Mouse (Mus musculus): Measurements from ENCODE around the gene Mcm5.
A peak's percentile ranks its signal among the peaks of the same experiment; 100 is the strongest.

Mcm5 gene

DNA sequence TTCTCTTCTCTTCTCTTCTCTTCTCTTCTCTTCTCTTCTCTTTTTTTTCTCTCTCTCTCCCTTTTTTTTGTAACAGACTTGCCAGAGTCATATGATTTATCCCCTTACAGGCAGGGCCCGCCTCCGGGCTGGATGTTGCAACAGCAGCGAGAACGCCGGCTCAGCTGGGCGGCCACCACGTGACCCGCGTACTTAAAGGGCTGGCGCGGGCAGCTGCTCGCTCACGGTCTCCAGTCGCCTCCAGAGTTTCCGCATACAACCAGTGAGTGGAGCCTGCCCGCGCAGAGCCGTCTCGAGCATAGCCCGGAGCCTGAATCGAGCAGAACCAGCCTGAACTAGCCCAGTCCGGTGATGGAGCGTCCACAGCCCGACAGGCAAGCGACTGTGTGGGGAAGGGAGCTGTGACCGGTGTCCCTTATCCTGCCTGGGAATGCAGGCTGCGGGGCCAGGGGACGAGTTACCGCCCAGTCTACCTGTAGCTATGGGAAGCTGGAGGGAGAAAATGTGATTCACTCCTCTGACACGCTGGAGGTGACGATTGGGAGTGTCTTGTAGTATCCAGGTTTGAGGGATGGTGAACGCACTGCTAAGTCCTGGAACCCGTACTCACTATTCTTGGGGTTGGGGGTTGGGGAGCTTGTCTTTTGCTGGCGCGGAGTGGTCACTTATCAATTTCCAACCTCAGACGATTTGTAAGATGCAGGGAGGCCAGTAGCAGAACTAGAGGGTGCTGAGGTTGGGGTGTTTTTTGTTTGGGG, 15.8 kb upstream of the Mcm5 start, which contains the start of gene Hmox1:
TSS of gene Hmox1 (plus strand) at position 223 of the 758 bp plus-strand sequence.
- peak; percentile 83 for DNase-seq (ENCODE audit: low read depth, low spot score)

- no peak for DNase-seq (ENCODE audit: low read depth, low spot score)
These were observed 6.4 kb upstream of the Mcm5 start for GRCm38 (mm10) chr8:75102956-75103355.

DNA sequence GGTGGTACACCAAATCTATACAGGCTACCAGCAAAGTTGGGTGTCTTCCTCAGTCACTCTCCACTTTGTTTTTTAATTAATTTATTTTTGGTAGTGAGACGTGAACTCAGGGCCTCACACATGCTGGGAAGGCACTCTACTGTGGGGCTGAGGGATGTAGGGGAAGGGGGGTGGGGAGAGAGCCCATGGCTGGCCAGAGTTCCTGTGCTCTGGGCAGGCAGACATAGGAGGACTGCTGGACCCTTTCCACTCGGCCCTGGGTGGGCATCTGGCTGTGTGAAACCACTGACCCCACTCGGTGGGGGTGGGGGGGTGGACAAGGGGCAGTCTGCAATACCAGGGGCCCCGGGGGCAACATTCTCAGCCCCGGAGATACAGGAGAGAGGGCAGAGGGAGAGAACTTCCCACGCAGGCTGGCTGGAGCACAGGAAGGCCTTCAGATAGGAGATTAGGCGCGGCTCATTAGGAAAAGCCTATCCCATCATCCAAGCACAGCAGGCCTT, 5.9 kb upstream of the Mcm5 start:
- no peak for DNase-seq (ENCODE audit: low read depth, low spot score)

- peak; percentile 93 for DNase-seq (ENCODE audit: low read depth, low spot score)
These were observed 688 bp upstream of the Mcm5 start for GRCm38 (mm10) chr8:75108527-75109235.

DNA sequence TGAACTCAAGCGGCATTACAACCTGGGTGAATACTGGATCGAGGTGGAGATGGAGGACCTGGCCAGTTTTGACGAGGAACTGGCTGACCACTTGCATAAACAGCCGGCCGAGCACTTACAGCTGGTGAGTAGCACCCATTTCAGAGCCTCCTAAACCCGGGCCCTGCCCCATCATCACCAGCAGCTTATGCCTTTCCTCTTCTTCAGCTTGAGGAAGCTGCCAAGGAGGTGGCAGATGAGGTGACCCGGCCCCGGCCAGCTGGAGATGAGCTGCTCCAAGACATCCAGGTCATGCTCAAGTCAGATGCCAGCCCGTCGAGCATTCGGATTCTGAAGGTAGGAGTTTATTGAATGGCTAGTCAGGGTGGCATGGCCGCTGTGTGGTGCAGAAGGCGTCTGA, 724 bp downstream of the Mcm5 start:
- DNase-seq (ENCODE audit: low read depth, low spot score), result peak; percentile 10

DNA sequence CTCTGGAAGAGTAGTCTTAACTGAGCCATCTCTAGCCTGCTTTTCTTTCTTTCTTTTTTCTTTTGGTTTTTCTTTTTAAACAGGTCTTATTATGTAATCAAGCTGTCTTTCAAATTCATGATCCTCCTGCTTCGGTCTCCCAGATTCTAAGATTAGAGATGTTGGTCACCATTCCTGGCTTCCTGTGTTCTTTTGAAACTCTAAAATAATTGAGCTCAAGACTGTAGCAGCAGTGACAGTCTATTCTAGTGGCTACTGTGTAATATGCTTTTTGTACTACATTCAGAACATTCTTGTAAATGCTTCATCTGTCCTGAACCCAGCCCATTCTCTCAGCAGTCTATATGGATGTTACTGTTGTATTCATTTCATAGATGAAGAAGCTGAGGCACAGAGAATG, 9.1 kb downstream of the Mcm5 start:
- DNase-seq (ENCODE audit: low read depth, low spot score), result no peak

- no peak for DNase-seq (ENCODE audit: low read depth, low spot score)
These were observed 9.9 kb downstream of the Mcm5 start for GRCm38 (mm10) chr8:75119287-75119686.

- no peak for DNase-seq (ENCODE audit: low read depth, low spot score)
These were observed 10.4 kb downstream of the Mcm5 start for GRCm38 (mm10) chr8:75119747-75120146.

DNA sequence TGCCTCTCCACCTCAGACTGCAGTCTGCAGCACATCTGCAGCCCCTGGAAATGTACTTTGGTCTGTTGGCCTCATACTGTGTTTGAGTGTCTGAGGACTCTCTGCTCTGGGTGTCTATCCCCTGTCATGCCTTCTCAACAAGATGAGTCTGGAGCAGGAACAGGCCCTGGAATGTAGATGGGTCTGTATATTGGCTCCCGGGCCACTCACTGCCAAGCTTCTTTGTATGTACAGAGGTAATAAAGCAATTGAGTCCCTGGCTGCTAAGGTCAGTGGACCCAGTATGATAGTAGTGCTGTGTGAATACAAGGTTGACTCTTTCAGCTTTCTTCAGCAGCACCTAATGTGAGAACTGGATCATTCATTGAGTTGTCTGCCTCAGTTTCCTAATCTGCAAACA, 18.0 kb downstream of the Mcm5 start:
- no peak for DNase-seq (ENCODE audit: low read depth, low spot score)

DNA sequence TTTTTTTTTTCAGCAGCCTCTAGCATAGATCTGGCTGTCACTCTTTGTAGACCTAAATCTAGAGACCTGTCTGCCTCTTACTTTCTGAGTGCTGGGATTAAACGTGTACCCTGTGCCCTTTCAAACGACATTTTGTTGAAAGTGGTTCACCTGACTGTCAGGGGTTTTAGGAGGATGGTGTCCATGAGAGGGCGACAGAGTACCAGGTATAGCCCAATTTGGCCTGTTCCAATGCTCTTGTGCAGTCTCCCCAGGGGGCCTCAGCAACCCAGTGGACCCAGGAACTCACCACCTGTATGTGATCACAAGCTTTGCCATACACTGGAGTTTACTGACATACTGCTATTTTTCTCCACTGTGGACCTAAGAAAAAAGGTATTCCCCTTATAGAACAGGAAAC, 23.1 kb downstream of the Mcm5 start:
- DNase-seq (ENCODE audit: low read depth, low spot score), result peak; percentile 46

GRCm38 (mm10) chr8:75133399-75133798, 24.0 kb downstream of the Mcm5 start:
- no peak for DNase-seq (ENCODE audit: low read depth, low spot score)

- DNase-seq (ENCODE audit: low read depth, low spot score), result no peak
These were observed 25.4 kb downstream of the Mcm5 start for GRCm38 (mm10) chr8:75134603-75135391.

DNA sequence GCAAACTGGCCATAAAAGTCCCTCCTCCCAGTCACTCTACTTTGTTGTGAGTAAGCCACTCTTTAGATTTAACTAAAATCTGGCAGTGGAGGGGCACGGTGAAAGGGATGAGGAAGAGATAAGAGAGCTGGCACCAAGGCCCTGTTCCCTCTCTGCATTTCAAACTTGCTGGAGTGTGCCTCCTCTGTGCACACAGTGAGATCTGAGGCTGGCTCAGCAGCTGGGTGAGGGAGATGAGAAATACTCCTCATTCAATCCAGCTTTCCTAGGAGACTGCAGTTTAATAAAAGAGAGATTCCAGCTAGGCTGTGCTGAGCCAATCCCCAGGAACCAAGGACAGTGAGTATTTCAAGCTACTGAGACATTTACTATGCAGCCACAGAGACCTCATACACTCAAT, 26.4 kb downstream of the Mcm5 start:
- no peak for DNase-seq (ENCODE audit: low read depth, low spot score)

DNA sequence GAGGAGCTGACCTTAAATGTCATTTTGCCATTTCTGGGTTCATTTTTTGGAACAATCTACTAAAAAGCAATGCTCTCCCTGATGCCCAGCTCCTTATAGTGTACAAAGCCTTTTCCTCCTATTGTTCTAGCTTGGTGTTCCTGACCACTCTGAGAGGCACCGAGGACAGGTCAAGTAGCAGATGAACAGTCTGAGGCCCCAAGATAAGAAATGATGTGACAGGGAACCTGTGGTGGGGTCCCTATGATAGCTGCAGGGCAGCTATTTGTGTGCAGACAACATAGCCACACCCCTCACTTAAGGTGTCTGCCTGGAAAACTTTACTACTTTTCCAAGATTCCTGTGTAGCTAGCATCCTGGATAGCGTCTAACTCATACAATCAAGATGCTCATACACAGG, 26.9 kb downstream of the Mcm5 start:
- DNase-seq (ENCODE audit: low read depth, low spot score), result no peak

- DNase-seq (ENCODE audit: low read depth, low spot score), result no peak
These were observed 28.2 kb downstream of the Mcm5 start for GRCm38 (mm10) chr8:75137536-75137935.

GRCm38 (mm10) chr8:75150911-75151610, 41.7 kb downstream of the Mcm5 start:
- no peak for DNase-seq (ENCODE audit: low read depth, low spot score)

DNA sequence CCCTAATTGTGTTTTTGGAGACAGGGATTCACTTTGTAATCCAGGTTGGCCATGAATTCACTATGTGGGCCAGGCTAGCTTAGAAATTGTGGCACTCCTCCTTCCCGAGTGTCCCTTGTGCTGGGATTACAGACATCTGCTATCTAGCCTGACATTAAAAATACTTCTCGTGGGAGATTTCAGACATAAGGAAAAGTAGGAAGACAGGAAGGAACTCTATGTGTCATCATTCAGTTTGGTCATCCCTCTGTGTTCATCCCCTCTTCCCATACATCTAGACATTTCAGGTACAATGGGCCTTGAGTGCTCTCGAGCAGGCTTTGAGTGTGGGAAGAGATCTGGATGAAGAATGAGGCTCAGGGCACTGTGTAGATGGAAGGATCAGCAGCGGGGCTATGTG, 42.4 kb downstream of the Mcm5 start:
- DNase-seq (ENCODE audit: low read depth, low spot score), result no peak

DNA sequence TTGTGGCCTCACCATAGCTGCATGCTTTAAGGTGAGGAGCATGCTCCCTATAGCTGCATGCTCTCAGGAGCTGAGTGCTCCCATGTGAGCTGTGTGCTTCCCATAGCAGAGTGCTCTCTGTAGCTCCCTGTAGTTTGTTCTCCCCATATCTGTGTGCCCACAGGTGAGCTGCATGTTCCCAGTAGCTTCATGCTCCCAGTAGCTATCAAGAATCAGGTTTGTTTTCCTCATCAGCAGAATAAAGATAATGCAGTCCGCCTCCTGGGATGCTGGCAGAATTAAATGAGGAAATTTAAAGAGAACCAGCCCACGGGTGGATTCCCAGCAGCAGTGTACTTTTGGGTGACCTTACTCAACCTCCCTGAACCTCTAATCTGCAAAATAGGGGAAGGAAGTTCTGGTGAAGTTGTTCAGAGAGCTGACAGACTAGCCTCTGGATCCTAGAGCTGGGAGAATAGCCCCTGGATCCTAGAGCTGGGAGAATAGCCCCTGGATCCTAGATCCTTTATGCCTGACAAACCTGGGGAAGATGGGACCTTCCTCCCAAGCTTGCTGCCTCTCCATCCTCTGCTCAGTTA, 43.2 kb downstream of the Mcm5 start:
- no peak for DNase-seq (ENCODE audit: low read depth, low spot score)

DNA sequence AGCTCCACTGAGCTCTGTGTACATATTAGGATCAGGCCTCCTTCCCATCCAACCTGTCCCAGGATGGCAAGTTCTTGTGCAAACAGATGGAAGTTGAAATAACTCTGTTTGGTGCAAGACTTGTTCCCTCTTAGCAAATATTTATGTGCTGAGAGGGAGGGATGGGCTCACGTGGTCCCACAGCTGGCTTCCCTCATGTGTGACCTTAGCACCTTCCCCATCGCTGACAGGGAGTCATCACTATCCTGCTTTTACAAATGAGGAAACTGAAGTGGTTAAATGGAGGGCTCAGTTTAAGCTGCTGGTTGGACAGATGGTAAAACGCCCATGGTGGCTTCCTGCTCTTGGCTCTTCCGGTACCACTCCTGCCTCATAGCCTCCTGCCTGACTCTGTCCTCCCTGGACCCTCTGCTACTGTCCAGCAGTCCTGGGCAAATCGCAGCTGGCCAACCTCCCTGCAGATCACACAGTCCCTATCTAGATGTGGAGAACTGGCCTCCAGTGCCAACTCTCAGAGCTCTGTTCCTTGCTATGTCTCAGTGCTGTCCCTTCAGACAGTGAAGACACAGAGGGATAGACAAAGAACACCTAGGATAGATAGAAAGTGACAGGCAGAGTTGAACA, 45.6 kb downstream of the Mcm5 start:
- DNase-seq (ENCODE audit: low read depth, low spot score), result no peak

GRCm38 (mm10) chr8:75155740-75156322, 46.5 kb downstream of the Mcm5 start:
- no peak for DNase-seq (ENCODE audit: low read depth, low spot score)

All from CD4-positive, CD25-positive, alpha-beta regulatory T cell, adult 2 months (primary cell).